Mouse (Mus musculus) stomach, embryonic 14.5 days (tissue): ENCODE results near the gene Gm32687. TPM values are rescaled to one million over a fixed set of nuclear protein-coding genes. Genes with fewer than 3 reads are reported as not detected.
"Not testable (repeated sequence)": the region's sequence is repeated elsewhere in the genome, so short reads cannot be mapped to it uniquely, and the experiment has no call there.

Source experiments
- ATAC-seq: fragments of 200-750 bp; cut with Nextera tagmentation; 2 replicates; pipeline ENCODE4 v1.8.0; 2017; ENCODE audit warnings: low read depth, moderate TSS enrichment; ENCODE audit not compliant: insufficient number of reproducible peaks, insufficient read depth, low FRiP score
- H3K27ac ChIP-seq: fragments of 300-500 bp; sonication (generic); 2 replicates; pipeline ENCODE4 v1.5.1; 2014; ENCODE audit warnings: mild to moderate bottlenecking, low read length, moderate library complexity, mixed read lengths
- H3K27me3 ChIP-seq: fragments of 300-500 bp; sonication (generic); 2 replicates; pipeline ENCODE4 v1.6.1; 2014; ENCODE audit warnings: low read length, control low read depth, mixed read lengths; ENCODE audit not compliant: control insufficient read depth, insufficient read depth
- H3K36me3 ChIP-seq: fragments of 300-500 bp; sonication (generic); 2 replicates; pipeline ENCODE4 v1.6.1; 2014; ENCODE audit warnings: mild to moderate bottlenecking, control low read depth, low read length, moderate library complexity, mixed read lengths; ENCODE audit not compliant: control insufficient read depth, insufficient read depth
- H3K4me1 ChIP-seq: fragments of 300-500 bp; sonication (generic); 2 replicates; pipeline ENCODE4 v1.6.1; 2014; ENCODE audit warnings: low read length, control low read depth, mixed read lengths; ENCODE audit not compliant: control insufficient read depth, insufficient read depth
- H3K4me2 ChIP-seq: fragments of 300-500 bp; sonication (generic); replicated peaks from 2 replicates; pipeline ENCODE4 v1.6.1; 2014; ENCODE audit warnings: low read depth, low read length, control low read depth
- H3K4me3 ChIP-seq: fragments of 300-500 bp; sonication (generic); 2 replicates; pipeline ENCODE4 v1.5.1; 2014; ENCODE audit warnings: low read depth, low read length, control low read depth
- H3K9ac ChIP-seq: fragments of 300-500 bp; sonication (generic); replicated peaks from 2 replicates; pipeline ENCODE4 v1.6.1; 2014; ENCODE audit warnings: low read depth, mild to moderate bottlenecking, control low read depth, low read length, moderate library complexity, mixed read lengths
- H3K9me3 ChIP-seq: fragments of 300-500 bp; sonication (generic); 2 replicates; pipeline ENCODE4 v1.6.1; 2016; ENCODE audit warnings: low read depth, low read length, control low read depth; ENCODE audit not compliant: control insufficient read depth
- WGBS: fragments of 180-500 bp; shearing (Covaris S2); extraction: QIAGEN DNeasy Blood & Tissue Kit; methylation state at CpG from one replicate; pipeline ENCODE4 v1.1.7; 2014; 5-methylcytosine and 5-hydroxymethylcytosine counted together
- polyA plus RNA-seq: library from polyadenylated mRNA; unstranded; fragments of >200 nt; fragmentation: Nextera tagmentation; extraction: Ambion mirVana; gene quantifications from 2 replicates; pipeline ENCODE4 v1.2.1, GENCODE M21; 2014

Gm32687 gene
- polyA plus RNA-seq: 12.4 and 13.6 TPM in 2 replicates

- H3K9me3 ChIP-seq, H3K36me3 ChIP-seq, H3K9ac ChIP-seq, H3K4me2 ChIP-seq, H3K4me1 ChIP-seq, H3K27ac ChIP-seq, H3K4me3 ChIP-seq, H3K27me3 ChIP-seq: not testable (repeated sequence)
- 34% methylated on average over 4 of the region's 49 CpGs for WGBS
- peak; percentile 100 for ATAC-seq
Measured at GRCm38 (mm10) chr10:81863409-81864407, at the start of gene Gm32687. Gene Gm32687 (plus strand): TSS chr10:81863934.

- not testable (repeated sequence) for H3K36me3 ChIP-seq, H3K4me2 ChIP-seq, H3K27ac ChIP-seq, H3K27me3 ChIP-seq, H3K4me1 ChIP-seq, H3K9ac ChIP-seq, H3K9me3 ChIP-seq, ATAC-seq, H3K4me3 ChIP-seq
- WGBS: no CpG with 5 or more reads among the region's 18 CpGs
Measured at GRCm38 (mm10) chr10:81846219-81846618, 17.5 kb upstream of the Gm32687 start.

GRCm38 (mm10) chr10:81929842-81930743, 66.4 kb downstream of the Gm32687 start, which contains the start of gene Zfp781:
Gene Zfp781 (minus strand): TSS chr10:81930480.
- no CpG with 5 or more reads among the region's 43 CpGs for WGBS
- not testable (repeated sequence) for H3K4me2 ChIP-seq, H3K4me1 ChIP-seq, H3K4me3 ChIP-seq, H3K27me3 ChIP-seq, H3K9ac ChIP-seq, H3K36me3 ChIP-seq, H3K9me3 ChIP-seq, H3K27ac ChIP-seq
- ATAC-seq: peak; percentile 94

Other genes starting within 250 kb of the Gm32687 start
- gene Sirt6, start 236.1 kb upstream of the Gm32687 start, polyA plus RNA-seq: 33.4 and 43.4 TPM in 2 replicates
- gene Ankrd24, start 235.4 kb upstream of the Gm32687 start, polyA plus RNA-seq: 7.8 and 9.1 TPM in 2 replicates
- gene Gm10778, start 214.9 kb upstream of the Gm32687 start, polyA plus RNA-seq: 6.0 and 6.3 TPM in 2 replicates
- gene Zfp433, start 159.1 kb upstream of the Gm32687 start, polyA plus RNA-seq: 22.1 and 23.8 TPM in 2 replicates
- gene Gm3055, start 92.8 kb upstream of the Gm32687 start, polyA plus RNA-seq: 13.9 and 15.3 TPM in 2 replicates
- gene Gm4767, start 51.7 kb upstream of the Gm32687 start, polyA plus RNA-seq: 3.9 and 4.0 TPM in 2 replicates
- gene Zfp781, start 66.5 kb downstream of the Gm32687 start, polyA plus RNA-seq: 4.4 and 5.2 TPM in 2 replicates
- 19.5 and 21.2 TPM in 2 replicates for gene Zfp873, start 184.2 kb downstream of the Gm32687 start, polyA plus RNA-seq
- gene BC024063, start 219.4 kb downstream of the Gm32687 start, polyA plus RNA-seq: 6.0 and 8.4 TPM in 2 replicates